Mouse (Mus musculus) CH12.LX (cell line): ENCODE measurements around the gene Mmd. TPM values are rescaled to one million over a fixed set of nuclear protein-coding genes. Genes with fewer than 3 reads are reported as not detected.

Source experiments
- DNase-seq: peaks from one replicate; pipeline ENCODE4 v3.0.0-alpha.2; 2013; ENCODE audit errors: extremely low read depth
- H3K27ac ChIP-seq: 2 replicates; pipeline ENCODE4 v1.5.1; 2012; ENCODE audit warnings: low read depth, mild to moderate bottlenecking, control low read depth, moderate library complexity; ENCODE audit not compliant: insufficient read depth
- H3K27me3 ChIP-seq: replicated peaks from 2 replicates; pipeline ENCODE3; 2012; ENCODE audit warnings: inconsistent platforms
- H3K36me3 ChIP-seq, 2 experiments: replicated peaks in 1 of 2; 2 replicates each; pipeline versions ENCODE3 to v1.6.1; 2012; ENCODE audit warnings: inconsistent platforms in 1 of 2, low read length in 1 of 2, mild to moderate bottlenecking in 1 of 2, mixed read lengths in 1 of 2, moderate library complexity in 1 of 2; ENCODE audit not compliant: control insufficient read depth in 1 of 2, insufficient read depth in 1 of 2
- H3K4me1 ChIP-seq, 2 experiments: 2 replicates each; pipeline ENCODE4 v1.6.1; 2012; ENCODE audit warnings: inconsistent platforms in 1 of 2, moderate library complexity in 1 of 2; ENCODE audit not compliant: insufficient read depth in 2 of 2, control insufficient read depth in 1 of 2
- H3K4me2 ChIP-seq: 2 replicates; pipeline ENCODE4 v1.6.1; 2012; ENCODE audit warnings: low read depth, mild to moderate bottlenecking, control low read depth; ENCODE audit not compliant: poor library complexity, insufficient read depth, severe bottlenecking
- H3K4me3 ChIP-seq, 3 experiments: fragments of 150-350 bp in 1 of 3; sonication (generic) in 1 of 3; replicated peaks in 1 of 3; 2 replicates each; pipeline versions ENCODE3 to v1.5.1; 2011 to 2012; ENCODE audit warnings: low read depth in 2 of 3, low read length in 2 of 3, mild to moderate bottlenecking in 2 of 3, moderate library complexity in 2 of 3, control low read depth in 1 of 3, improper control_type of control experiment in 1 of 3, inconsistent platforms in 1 of 3, mixed read lengths in 1 of 3; ENCODE audit not compliant: poor library complexity in 1 of 3
- H3K79me2 ChIP-seq: replicated peaks from 2 replicates; pipeline ENCODE4 v1.6.1; 2012; ENCODE audit warnings: mild to moderate bottlenecking, moderate library complexity; ENCODE audit not compliant: control insufficient read depth, poor library complexity, insufficient read depth, severe bottlenecking; ENCODE audit errors: extremely low read depth
- H3K9ac ChIP-seq: 2 replicates; pipeline ENCODE4 v1.6.1; 2012; ENCODE audit warnings: low read depth, mild to moderate bottlenecking, control low read depth, moderate library complexity; ENCODE audit not compliant: insufficient read depth
- H3K9me3 ChIP-seq: replicated peaks from 2 replicates; pipeline ENCODE3; 2012; ENCODE audit warnings: low read length, inconsistent platforms, mixed read lengths
- CHD2 ChIP-seq: IDR thresholded peaks from 2 replicates; pipeline ENCODE4 v1.6.1; 2011; ENCODE audit warnings: low read length, improper control_type of control experiment
- ELF1 ChIP-seq: IDR thresholded peaks from 2 replicates; pipeline ENCODE4 v1.6.1; 2014; ENCODE audit warnings: low read depth, mild to moderate bottlenecking, inconsistent platforms, low read length, improper control_type of control experiment
- GABPA ChIP-seq: IDR thresholded peaks from 2 replicates; pipeline ENCODE4 v1.6.1; 2012; ENCODE audit warnings: low read depth, low read length, improper control_type of control experiment, inconsistent platforms; ENCODE audit not compliant: insufficient replicate concordance
- HCFC1 ChIP-seq: IDR thresholded peaks from 2 replicates; pipeline ENCODE4 v1.6.1; 2012; ENCODE audit warnings: low read depth, mild to moderate bottlenecking, inconsistent platforms, low read length, improper control_type of control experiment
- IRF4 ChIP-seq: IDR thresholded peaks from 2 replicates; pipeline ENCODE4 v1.6.1; 2014; ENCODE audit warnings: low read depth, mild to moderate bottlenecking, inconsistent platforms, low read length, improper control_type of control experiment
- JUND ChIP-seq: conservative IDR thresholded peaks from 2 replicates; pipeline ENCODE4 v1.6.1; 2011; ENCODE audit warnings: low read depth, low read length, improper control_type of control experiment
- KAT2A ChIP-seq: IDR thresholded peaks from 2 replicates; pipeline ENCODE4 v1.6.1; 2012; ENCODE audit warnings: low read length, improper control_type of control experiment, inconsistent platforms; ENCODE audit not compliant: insufficient replicate concordance
- MAFK ChIP-seq: IDR thresholded peaks from 2 replicates; pipeline ENCODE4 v1.6.1; 2011; ENCODE audit warnings: low read length, improper control_type of control experiment; ENCODE audit not compliant: insufficient replicate concordance
- MEF2A ChIP-seq: IDR thresholded peaks from 2 replicates; pipeline ENCODE4 v1.6.1; 2014; ENCODE audit warnings: low read depth, mild to moderate bottlenecking, inconsistent platforms, low read length, improper control_type of control experiment, borderline replicate concordance
- MXI1 ChIP-seq: IDR thresholded peaks from 2 replicates; pipeline ENCODE4 v1.6.1; 2011; ENCODE audit warnings: mild to moderate bottlenecking, low read depth, low read length, improper control_type of control experiment
- NRF1 ChIP-seq: IDR thresholded peaks from 2 replicates; pipeline ENCODE4 v1.6.1; 2014; ENCODE audit warnings: low read depth, mild to moderate bottlenecking, inconsistent platforms, low read length, improper control_type of control experiment, moderate library complexity
- SMC3 ChIP-seq: IDR thresholded peaks from 2 replicates; pipeline ENCODE4 v1.6.1; 2011; ENCODE audit warnings: low read depth, low read length, improper control_type of control experiment
- TBP ChIP-seq: conservative IDR thresholded peaks from 2 replicates; pipeline ENCODE4 v1.6.1; 2011; ENCODE audit warnings: low read depth, low read length, improper control_type of control experiment
- USF1 ChIP-seq: IDR thresholded peaks from 2 replicates; pipeline ENCODE4 v1.6.1; 2014; ENCODE audit warnings: low read depth, mild to moderate bottlenecking, inconsistent platforms, low read length, improper control_type of control experiment
- ZC3H11A ChIP-seq: IDR thresholded peaks from 2 replicates; pipeline ENCODE4 v1.6.1; 2012; ENCODE audit warnings: low read depth, mild to moderate bottlenecking, inconsistent platforms, low read length, improper control_type of control experiment
- dilution Hi-C: fragments of 300-500 bp; cut with MboI; formaldehyde crosslinking; loops from 2 replicates; pipeline ENCODE4 v1.14.3; 2020; ENCODE audit warnings: low sequenced_read_pairs; ENCODE audit not compliant: extremely low pct_unique_long_range_greater_than_20kb, extremely low pct_ligation_motif_present
- in situ Hi-C: fragments of 300-500 bp; cut with MboI; formaldehyde crosslinking; loops from 3 replicates; pipeline ENCODE4 v1.14.3; 2019; ENCODE audit warnings: low sequenced_read_pairs, low pct_ligation_motif_present, low pct_unique_long_range_greater_than_20kb, mixed read lengths
- polyA plus RNA-seq: library from polyadenylated mRNA; unstranded; fragments of >175 nt; gene quantifications from 2 replicates; pipeline ENCODE4 v1.2.1, GENCODE M21; 2012; ENCODE audit warnings: low read depth; ENCODE audit not compliant: insufficient read length
- total RNA-seq, 2 experiments: library from RNA; depleted of rRNA; stranded (reverse); fragments of 300-350 nt in 1 of 2; fragments of >200 nt in 1 of 2; gene quantifications; 2 replicates each; pipeline ENCODE4 v1.2.3; 2012 to 2014

Mmd gene
- total and polyA plus RNA-seq, 3 experiments: 10.3 to 60.4 (median 39.8) TPM

GRCm38 (mm10) chr11:90240652-90241330 is 8.5 kb upstream of the Mmd start:
- dilution Hi-C loops (no loop called here), in situ Hi-C loops (no loop called here)
- H3K79me2 ChIP-seq: no peaks in the 10 kb centered on the region
- H3K4me3 ChIP-seq: no peak overlapping the region
- H3K9ac ChIP-seq: no peak overlapping the region
- DNase-seq: no peak
- H3K27me3 ChIP-seq: no peaks in the 10 kb centered on the region
- H3K4me2 ChIP-seq: no peak overlapping the region
- no peaks in the 10 kb centered on the region for H3K9me3 ChIP-seq
- no peaks in the 10 kb centered on the region for H3K36me3 ChIP-seq
- H3K4me1 ChIP-seq: peaks cover 13 to 45% of the 10 kb centered on the region in 2 experiments
- peak; percentile 71; the same call in 1 of the 2 replicates for TF ChIP-seq MAFK
- TF ChIP-seq ELF1: no peak
- no peak overlapping the region for H3K27ac ChIP-seq

GRCm38 (mm10) chr11:90241874-90242273 is 7.4 kb upstream of the Mmd start:
- no peak overlapping the region for H3K27ac ChIP-seq
- no peak overlapping the region for H3K4me2 ChIP-seq
- no peaks in the 10 kb centered on the region for H3K36me3 ChIP-seq
- dilution Hi-C loops: no loop called here
- in situ Hi-C loops: no loop called here
- TF ChIP-seq USF1: no peak
- TF ChIP-seq KAT2A: no peak
- TF ChIP-seq MXI1: no peak
- no peak for TF ChIP-seq ZC3H11A
- TF ChIP-seq NRF1: no peak
- no peak for TF ChIP-seq JUND
- H3K27me3 ChIP-seq: no peaks in the 10 kb centered on the region
- DNase-seq: no peak
- H3K9me3 ChIP-seq: no peaks in the 10 kb centered on the region
- H3K4me1 ChIP-seq: peaks cover 19 to 55% of the 10 kb centered on the region in 2 experiments
- H3K9ac ChIP-seq: no peak overlapping the region
- no peaks in the 10 kb centered on the region for H3K79me2 ChIP-seq
- no peak overlapping the region for H3K4me3 ChIP-seq

DNA sequence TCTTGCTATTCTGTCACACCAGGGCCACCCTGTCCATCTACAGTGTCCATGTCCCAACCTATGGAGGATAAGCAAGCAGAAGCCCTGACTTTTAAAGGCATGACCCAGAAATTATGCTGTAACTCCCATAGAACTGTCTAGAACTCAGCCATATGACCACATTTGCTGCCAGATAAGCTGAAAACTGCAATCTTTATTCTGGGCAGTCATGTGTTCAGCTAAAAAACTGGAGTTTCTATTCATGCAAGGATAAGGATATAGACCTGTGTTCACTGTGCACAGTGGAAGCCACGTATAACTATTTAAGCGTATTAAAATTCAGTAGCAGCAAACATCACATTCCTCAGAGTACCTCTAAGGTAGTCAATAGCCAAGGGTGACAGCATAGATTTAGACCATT is 6.0 kb upstream of the Mmd start:
- Histone ChIP-seq H3K4me1 (peaks cover 21 to 65% of the 10 kb centered on the region in 2 experiments), H3K4me2 (no peak overlapping the region), H3K27me3 (no peaks in the 10 kb centered on the region), H3K27ac (no peak overlapping the region), H3K79me2 (no peaks in the 10 kb centered on the region), H3K36me3 (no peaks in the 10 kb centered on the region), H3K9ac (no peak overlapping the region), H3K9me3 (no peaks in the 10 kb centered on the region), H3K4me3 (no peak overlapping the region)
- dilution Hi-C loops (no loop called here), in situ Hi-C loops (no loop called here)
- no peak for DNase-seq
- TF ChIP-seq MEF2A: no peak
- TF ChIP-seq NRF1: no peak
- TF ChIP-seq SMC3: no peak
- TF ChIP-seq HCFC1: no peak
- TF ChIP-seq TBP: no peak
- no peak for TF ChIP-seq MAFK
- no peak for TF ChIP-seq CHD2
- TF ChIP-seq GABPA: no peak
- no peak for TF ChIP-seq IRF4
